Mouse (Mus musculus) ES-CJ7 (cell line): ENCODE data around the gene Hras.

ENCODE experiments used
- DNase-seq: peaks from one replicate; pipeline ENCODE4 v3.0.0; 2011; ENCODE audit warnings: low read depth, low spot score

Gene Hras

DNA sequence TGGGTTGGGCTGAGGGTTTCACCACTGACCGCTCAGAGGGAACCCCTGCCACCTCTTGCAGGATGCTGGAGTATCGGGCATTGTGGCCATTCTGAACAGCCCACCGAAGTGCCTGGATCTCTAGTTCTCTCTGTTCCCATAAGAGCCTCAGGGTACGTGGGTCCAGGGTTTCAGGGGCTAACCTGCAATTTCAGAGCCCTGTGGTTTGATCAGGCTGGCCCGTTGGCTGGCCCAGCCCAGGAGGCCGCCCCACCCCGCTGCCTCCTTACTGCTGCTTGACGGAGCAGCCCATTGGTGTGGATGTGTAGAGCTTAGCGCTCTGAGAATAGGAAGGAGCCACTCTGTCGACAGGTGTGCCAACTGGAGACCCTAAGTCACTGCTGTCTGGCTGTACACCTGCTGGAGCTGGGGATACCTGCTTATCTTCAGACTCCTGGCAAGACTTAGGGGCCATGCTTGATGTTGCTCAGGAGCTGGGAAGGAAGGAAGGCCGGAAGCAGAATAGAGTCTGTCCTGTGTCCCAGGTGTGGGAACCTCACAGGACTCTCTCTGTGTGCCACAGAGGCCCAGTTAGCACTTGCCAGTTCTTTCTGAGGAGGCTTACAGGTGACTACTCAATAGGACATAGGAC lies 19.9 kb upstream of the Hras start, which contains the start of gene Lmntd2:
TSS of gene Lmntd2 (minus strand) at position 476 of the 631 bp plus-strand sequence.
- no peak for DNase-seq

DNA sequence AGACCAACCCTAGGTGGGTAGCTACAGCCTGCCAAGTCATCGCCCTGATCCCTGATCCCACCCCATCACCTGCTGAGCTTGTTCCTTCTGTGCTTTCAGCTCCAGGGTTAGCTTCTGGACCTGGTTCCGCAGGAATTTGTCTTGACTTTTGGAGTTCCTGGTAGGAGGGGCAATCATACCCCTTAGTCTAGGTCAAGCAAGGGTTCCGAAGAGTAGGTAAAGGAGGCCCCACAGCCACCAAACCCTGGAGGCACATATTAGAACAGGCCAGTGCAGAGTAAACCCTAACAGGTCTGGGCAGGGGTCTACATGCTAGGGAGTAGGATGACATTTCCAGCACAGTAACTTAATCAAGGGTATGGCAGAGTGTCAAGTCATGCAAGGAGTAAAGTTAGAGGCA lies 19.3 kb upstream of the Hras start:
- DNase-seq: no peak

GRCm38 (mm10) chr7:141210606-141211131 lies 16.9 kb upstream of the Hras start:
- no peak for DNase-seq

- no peak for DNase-seq
Measured at GRCm38 (mm10) chr7:141210137-141210536, 16.3 kb upstream of the Hras start.

DNA sequence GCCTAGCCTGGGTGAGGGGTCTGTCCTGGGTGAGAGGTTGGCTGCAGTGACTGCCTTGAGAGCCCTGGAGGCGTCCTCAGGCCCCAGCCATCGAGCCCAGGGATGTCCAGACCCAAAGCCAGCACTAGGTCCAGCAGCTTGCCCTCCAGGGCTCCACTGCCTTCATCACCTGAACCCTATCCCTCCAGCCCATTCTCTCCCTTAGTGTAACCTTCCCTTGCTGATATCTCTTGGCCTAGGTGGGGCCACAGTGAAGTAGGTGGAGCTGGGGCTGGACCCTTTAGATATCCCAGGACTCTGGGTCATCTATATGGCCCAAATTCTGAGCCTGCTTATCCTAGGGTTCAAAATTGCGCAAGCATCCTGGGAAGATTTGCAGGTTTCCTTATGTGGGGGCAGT lies 15.7 kb upstream of the Hras start:
- DNase-seq: no peak

- no peak for DNase-seq
Measured at GRCm38 (mm10) chr7:141206182-141206937, 12.6 kb upstream of the Hras start.

GRCm38 (mm10) chr7:141205504-141205903 lies 11.7 kb upstream of the Hras start:
- DNase-seq: no peak

DNA sequence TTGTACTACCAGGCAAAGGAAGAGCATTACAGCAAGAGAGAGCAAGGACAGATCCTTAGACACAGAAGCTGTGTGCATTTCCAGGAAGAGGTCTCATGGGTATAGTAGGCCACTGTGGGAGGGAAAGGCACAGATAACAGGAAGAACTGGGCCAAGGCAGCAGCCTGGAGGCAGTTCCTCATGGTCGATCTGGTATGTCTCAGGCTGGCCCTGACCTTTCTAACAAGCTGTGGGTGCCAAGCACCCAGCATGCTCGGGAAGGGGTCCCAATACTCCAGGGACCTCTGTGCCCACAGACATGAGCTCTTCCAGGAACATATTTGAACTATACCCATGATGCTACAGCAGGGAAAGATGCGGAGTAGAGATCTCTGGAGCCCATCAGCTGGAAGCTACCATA lies 10.7 kb upstream of the Hras start:
- no peak for DNase-seq

- DNase-seq: no peak
Measured at GRCm38 (mm10) chr7:141198121-141198520, 4.3 kb upstream of the Hras start.

DNA sequence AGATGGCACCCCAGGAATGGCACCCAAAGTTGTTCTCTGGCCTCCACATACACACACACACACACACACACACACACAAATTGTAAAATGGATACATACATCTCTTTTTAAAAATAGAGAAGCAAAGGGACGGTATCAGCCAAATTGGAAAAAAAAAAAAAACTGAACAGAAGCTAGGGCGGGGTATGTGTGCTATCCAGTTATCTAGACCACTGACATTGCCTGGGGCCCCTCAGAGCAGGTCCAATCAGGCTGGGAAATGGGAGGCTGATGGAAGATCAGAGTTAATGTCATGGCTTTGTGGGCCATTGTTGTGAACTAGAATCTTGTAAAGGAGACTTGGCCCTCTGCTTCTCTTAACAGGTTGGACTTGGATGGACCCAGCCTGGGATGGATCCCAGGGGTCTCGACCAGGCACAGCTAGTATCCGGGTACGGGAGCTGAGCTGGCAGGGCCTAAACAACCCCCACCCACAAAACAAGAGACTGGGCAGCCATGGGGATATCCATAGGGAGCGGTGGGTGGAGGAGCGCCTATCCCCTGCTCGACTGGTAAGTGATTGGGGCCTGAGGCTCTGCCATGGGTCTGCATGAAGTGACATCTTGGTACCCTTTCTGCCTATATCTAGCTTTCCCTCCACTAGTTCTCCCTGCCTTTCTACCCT lies 2.9 kb upstream of the Hras start:
- DNase-seq: no peak

DNA sequence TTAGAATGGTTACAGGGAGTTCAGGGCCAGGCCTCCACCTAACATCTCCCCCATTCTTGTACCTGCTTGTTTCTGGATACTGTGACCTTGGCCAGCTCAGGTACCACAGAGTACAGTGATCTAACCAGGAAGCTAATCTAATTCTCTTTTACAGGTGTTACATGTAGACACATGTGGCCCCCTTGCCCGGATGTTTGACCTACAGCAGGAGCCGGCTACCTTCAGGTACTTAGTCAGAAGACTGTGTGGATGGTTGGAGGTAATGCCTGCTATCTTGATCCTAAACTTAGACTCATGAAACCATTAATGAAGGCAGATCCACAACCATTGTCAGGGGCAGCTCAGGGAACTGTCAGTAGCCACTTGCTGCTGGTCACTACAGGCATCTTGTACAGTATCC lies 1.9 kb upstream of the Hras start:
- DNase-seq: no peak

- DNase-seq: peak; percentile 90
Measured at GRCm38 (mm10) chr7:141194830-141195229, 1.0 kb upstream of the Hras start.

GRCm38 (mm10) chr7:141194409-141194808 lies 604 bp upstream of the Hras start:
- no peak for DNase-seq

GRCm38 (mm10) chr7:141193348-141193856 lies 403 bp downstream of the Hras start:
- DNase-seq: peak; percentile 51

DNA sequence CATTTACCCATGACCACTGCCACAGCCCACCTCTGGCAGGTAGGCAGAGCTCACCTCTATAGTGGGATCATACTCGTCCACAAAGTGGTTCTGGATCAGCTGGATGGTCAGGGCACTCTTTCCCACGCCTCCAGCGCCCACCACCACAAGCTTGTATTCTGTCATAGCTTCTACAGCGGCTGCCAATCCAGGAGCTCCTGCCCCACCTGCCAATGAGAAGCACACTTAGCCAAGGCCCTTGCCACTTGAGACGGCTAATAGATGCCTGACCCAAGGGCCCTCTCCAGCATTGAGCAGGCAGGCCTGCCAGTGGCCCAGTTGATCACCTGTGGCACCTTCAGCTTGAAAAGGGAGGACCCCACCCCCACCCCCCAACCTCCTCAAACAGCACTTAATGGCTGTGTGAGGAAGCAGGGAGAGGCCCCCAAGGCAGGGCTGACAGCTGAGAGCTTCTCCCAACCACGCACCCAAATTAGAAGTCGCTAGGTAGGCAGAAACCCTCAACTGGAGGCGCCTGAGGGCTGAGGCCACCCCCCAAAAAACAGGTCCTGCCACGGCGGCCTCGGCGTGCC lies 943 bp downstream of the Hras start:
- DNase-seq: no peak

GRCm38 (mm10) chr7:141191796-141192685 lies 1.8 kb downstream of the Hras start:
- DNase-seq: no peak

DNA sequence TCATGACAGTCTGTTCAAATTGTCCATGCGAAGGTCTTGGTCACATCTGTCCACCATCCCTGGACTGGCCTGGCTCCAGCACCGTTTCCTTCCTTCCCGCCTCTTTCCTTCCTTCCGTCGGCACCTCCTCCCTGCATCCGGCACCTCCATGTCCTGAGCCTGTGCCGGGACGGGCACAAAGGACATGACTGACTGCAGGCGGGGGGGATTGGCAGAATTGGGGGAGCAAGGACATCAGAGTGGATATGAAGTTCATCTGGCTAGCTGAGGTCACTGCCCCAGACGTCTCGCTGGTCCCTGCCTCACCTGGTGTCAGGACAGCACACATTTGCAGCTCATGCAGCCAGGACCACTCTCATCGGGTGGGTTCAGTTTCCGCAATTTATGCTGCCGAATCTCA lies 2.8 kb downstream of the Hras start:
- DNase-seq: no peak

GRCm38 (mm10) chr7:141190220-141190619 lies 3.6 kb downstream of the Hras start:
- DNase-seq: no peak

DNA sequence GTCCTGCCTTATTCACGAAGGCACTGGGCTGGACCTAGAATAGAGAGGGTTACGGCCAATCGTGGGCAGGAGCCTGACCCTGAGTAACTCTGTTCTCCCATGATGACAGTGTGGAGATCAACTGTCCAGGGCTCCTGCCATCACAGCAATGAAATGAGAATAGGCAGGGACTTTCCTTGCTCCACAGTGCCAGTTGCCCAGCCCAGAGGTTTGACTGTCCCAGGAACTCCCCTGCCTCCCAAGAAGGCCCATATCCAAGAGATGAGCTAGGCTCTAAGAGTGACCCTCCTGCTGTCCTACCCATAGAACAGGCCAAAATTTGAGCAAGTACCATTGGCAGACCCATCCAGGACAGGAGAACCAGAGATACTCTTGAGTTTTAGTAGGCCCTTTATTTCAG lies 5.1 kb downstream of the Hras start:
- no peak for DNase-seq

DNA sequence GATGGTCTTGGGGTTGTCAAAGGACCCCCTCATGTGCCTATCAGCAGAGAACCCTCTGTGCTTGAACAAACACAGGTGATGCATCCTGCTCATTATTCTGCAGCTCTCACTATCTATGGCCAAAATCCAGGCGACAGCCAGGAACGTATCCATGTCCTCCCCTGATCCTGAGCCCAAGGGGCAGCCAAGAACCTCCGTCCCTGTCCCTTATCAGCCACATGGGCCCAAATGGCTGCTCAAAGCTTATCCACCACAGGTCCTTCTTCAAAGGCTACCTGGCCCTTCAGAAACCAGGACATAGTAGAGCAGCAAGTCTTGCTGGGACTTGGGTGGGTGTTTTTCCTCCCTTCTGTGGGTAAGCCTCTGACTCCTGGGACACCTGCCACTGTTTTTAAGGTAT lies 5.6 kb downstream of the Hras start:
- DNase-seq: no peak

DNA sequence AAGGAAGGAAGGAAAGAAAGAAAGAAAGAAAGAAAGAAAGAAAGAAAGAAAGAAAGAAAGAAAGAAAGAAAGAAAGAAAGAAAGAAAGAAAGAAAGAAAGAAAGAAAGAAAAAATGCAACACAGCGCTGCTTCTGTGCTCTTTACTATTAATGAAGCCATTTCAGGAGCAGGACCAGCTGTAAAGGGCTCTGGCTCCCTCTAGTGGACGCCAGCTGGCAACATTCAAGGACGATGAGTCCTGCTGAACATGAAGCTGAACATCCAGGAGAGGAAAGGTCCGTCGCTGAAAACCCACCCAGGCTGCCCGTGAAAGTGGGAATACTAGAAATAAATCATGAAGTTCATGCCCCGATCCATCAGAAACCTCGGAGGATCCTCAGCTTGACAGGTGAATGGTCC lies 17.6 kb downstream of the Hras start:
- peak; percentile 91 for DNase-seq
